Mouse (Mus musculus) ovary, postnatal 10 days (tissue): ENCODE results near the gene Prtg.

ENCODE experiments used
- DNase-seq: peaks from one replicate; pipeline ENCODE4 v3.0.0; 2022; ENCODE audit warnings: low spot score

Gene Prtg

GRCm38 (mm10) chr9:72806731-72807419 lies at the start of gene Prtg:
Gene Prtg (plus strand): TSS chr9:72806874.
- DNase-seq: peak; percentile 29

GRCm38 (mm10) chr9:72757143-72757542 lies 49.5 kb upstream of the Prtg start:
- no peak for DNase-seq

- DNase-seq: no peak
Observed at GRCm38 (mm10) chr9:72758705-72759131, 48.0 kb upstream of the Prtg start.

GRCm38 (mm10) chr9:72763050-72763718 lies 43.5 kb upstream of the Prtg start:
- DNase-seq: no peak

- peak; percentile 67 for DNase-seq
Observed at GRCm38 (mm10) chr9:72766789-72767349, 39.8 kb upstream of the Prtg start.

GRCm38 (mm10) chr9:72775022-72775421 lies 31.7 kb upstream of the Prtg start:
- no peak for DNase-seq

GRCm38 (mm10) chr9:72779004-72779403 lies 27.7 kb upstream of the Prtg start:
- DNase-seq: no peak

- no peak for DNase-seq
Observed at GRCm38 (mm10) chr9:72779733-72780132, 26.9 kb upstream of the Prtg start.

- DNase-seq: no peak
Observed at GRCm38 (mm10) chr9:72780694-72781093, 26.0 kb upstream of the Prtg start.

GRCm38 (mm10) chr9:72781466-72781865 lies 25.2 kb upstream of the Prtg start:
- no peak for DNase-seq

- DNase-seq: no peak
Observed at GRCm38 (mm10) chr9:72782121-72782520, 24.6 kb upstream of the Prtg start.

- no peak for DNase-seq
Observed at GRCm38 (mm10) chr9:72787732-72788131, 18.9 kb upstream of the Prtg start.

GRCm38 (mm10) chr9:72790530-72791212 lies 16.0 kb upstream of the Prtg start:
- DNase-seq: no peak

- DNase-seq: no peak
Observed at GRCm38 (mm10) chr9:72791213-72791582, 15.5 kb upstream of the Prtg start.

GRCm38 (mm10) chr9:72791681-72792080 lies 15.0 kb upstream of the Prtg start:
- DNase-seq: no peak

GRCm38 (mm10) chr9:72795243-72795642 lies 11.4 kb upstream of the Prtg start:
- DNase-seq: no peak

GRCm38 (mm10) chr9:72797136-72797621 lies 9.5 kb upstream of the Prtg start:
- DNase-seq: no peak

- no peak for DNase-seq
Observed at GRCm38 (mm10) chr9:72803280-72803679, 3.4 kb upstream of the Prtg start.

- DNase-seq: no peak
Observed at GRCm38 (mm10) chr9:72806146-72806545, 528 bp upstream of the Prtg start.

- DNase-seq: no peak
Observed at GRCm38 (mm10) chr9:72807420-72808005, 839 bp downstream of the Prtg start.

GRCm38 (mm10) chr9:72808176-72808575 lies 1.5 kb downstream of the Prtg start:
- no peak for DNase-seq

- DNase-seq: no peak
Observed at GRCm38 (mm10) chr9:72808586-72808985, 1.9 kb downstream of the Prtg start.
